Mouse (Mus musculus) liver, embryonic 14.5 days (tissue): ENCODE measurements around the gene Msi2. TPM values are rescaled to one million over a fixed set of nuclear protein-coding genes. Genes with fewer than 3 reads are reported as not detected.

Experiments used
- ATAC-seq: fragments of 200-750 bp; cut with Nextera tagmentation; 2 replicates; pipeline ENCODE4 v1.8.0; 2017; ENCODE audit warnings: moderate number of reproducible peaks, mild to moderate bottlenecking, moderate library complexity; ENCODE audit not compliant: insufficient read depth
- DNase-seq, 3 experiments: peaks; one replicate each; pipeline ENCODE4 v3.0.0-alpha.2; 2012 to 2013; ENCODE audit warnings: low read depth in 3 of 3, low spot score in 3 of 3
- H3K27ac ChIP-seq: fragments of 300-500 bp; sonication (generic); 2 replicates; pipeline ENCODE4 v1.5.1; 2014; ENCODE audit warnings: moderate library complexity, mild to moderate bottlenecking, control low read depth, inconsistent platforms
- H3K27me3 ChIP-seq: fragments of 300-500 bp; sonication (generic); 2 replicates; pipeline ENCODE4 v1.6.1; 2014; ENCODE audit warnings: mild to moderate bottlenecking, low read length, moderate library complexity; ENCODE audit not compliant: control insufficient read depth, insufficient read depth
- H3K36me3 ChIP-seq: fragments of 300-500 bp; sonication (generic); replicated peaks from 2 replicates; pipeline ENCODE4 v1.6.1; 2014; ENCODE audit warnings: low read depth; ENCODE audit not compliant: control insufficient read depth, insufficient read depth
- H3K4me1 ChIP-seq, 2 experiments: fragments of 200-500 bp in 1 of 2; fragments of 300-500 bp in 1 of 2; sonication (generic) in 1 of 2; replicated peaks; 2 replicates each; pipeline ENCODE4 v1.6.1; 2012 to 2014; ENCODE audit warnings: antibody characterized with exemption in 1 of 2, inconsistent platforms in 1 of 2, low read length in 1 of 2; ENCODE audit not compliant: control insufficient read depth in 2 of 2, insufficient read depth in 2 of 2
- H3K4me2 ChIP-seq: fragments of 300-500 bp; sonication (generic); 2 replicates; pipeline ENCODE4 v1.6.1; 2014; ENCODE audit warnings: low read depth, mild to moderate bottlenecking, control low read depth, moderate library complexity
- H3K4me3 ChIP-seq, 2 experiments: fragments of 200-500 bp in 1 of 2; fragments of 300-500 bp in 1 of 2; sonication (generic) in 1 of 2; 2 replicates each; pipeline ENCODE4 v1.5.1; 2012 to 2014; ENCODE audit warnings: low read depth in 2 of 2, low read length in 2 of 2, mild to moderate bottlenecking in 2 of 2, control low read depth in 1 of 2, inconsistent platforms in 1 of 2, moderate library complexity in 1 of 2; ENCODE audit not compliant: insufficient read depth in 1 of 2
- H3K9ac ChIP-seq: fragments of 300-500 bp; sonication (generic); replicated peaks from 2 replicates; pipeline ENCODE4 v1.6.1; 2014; ENCODE audit warnings: mild to moderate bottlenecking, control low read depth, moderate library complexity
- H3K9me3 ChIP-seq: fragments of 300-500 bp; sonication (generic); 2 replicates; pipeline ENCODE4 v1.6.1; 2016; ENCODE audit warnings: low read length, mixed read lengths; ENCODE audit not compliant: control insufficient read depth
- CTCF ChIP-seq: IDR thresholded peaks from 2 replicates; pipeline ENCODE4 v1.5.1; 2016; ENCODE audit warnings: antibody characterized with exemption, low read depth, control low read depth
- EP300 ChIP-seq: IDR thresholded peaks from 2 replicates; pipeline ENCODE4 v1.6.1; 2016; ENCODE audit warnings: antibody characterized with exemption, low read depth
- WGBS: fragments of 180-500 bp; shearing (Covaris S2); extraction: QIAGEN DNeasy Blood & Tissue Kit; methylation state at CpG from one replicate; pipeline ENCODE4 v1.1.7; 2014; ENCODE audit not compliant: insufficient replicate concordance; 5-methylcytosine and 5-hydroxymethylcytosine counted together
- polyA plus RNA-seq, 2 experiments: library from polyadenylated mRNA; depleted of rRNA in 1 of 2; stranded (reverse) in 1 of 2; unstranded in 1 of 2; fragments of >200 nt; fragmentation: Nextera tagmentation in 1 of 2; extraction: Ambion mirVana in 1 of 2; gene quantifications; 2 replicates each; pipeline versions ENCODE4 v1.2.1 to v1.2.3; 2012 to 2014

The Msi2 gene
- polyA plus RNA-seq, 2 experiments, result 2.1 to 6.2 TPM

DNA sequence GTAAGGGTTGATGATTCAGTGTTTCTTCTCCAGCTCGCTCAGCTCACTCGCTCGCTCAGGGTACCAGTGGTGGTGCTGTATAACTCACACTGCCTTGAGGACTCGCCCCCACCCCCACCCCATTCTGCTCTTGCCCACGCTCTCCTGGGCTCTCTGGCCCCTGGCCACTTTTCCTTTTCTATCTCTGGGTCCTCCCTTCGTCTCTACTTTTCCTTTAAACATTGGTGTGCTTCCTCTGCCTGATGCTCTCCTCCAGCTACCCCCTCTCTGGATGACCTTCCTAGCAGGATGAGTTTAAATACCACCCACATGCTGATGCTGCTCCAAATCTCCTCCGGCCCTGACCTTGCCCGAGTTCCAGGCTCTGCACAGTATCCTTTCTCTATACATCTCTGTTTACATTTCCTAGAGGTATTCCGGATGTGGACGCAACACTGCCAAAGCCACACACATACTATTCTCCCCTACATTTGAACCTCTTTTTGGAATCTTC, 2.9 kb upstream of the Msi2 start:
- no peaks in the 10 kb centered on the region for H3K27me3 ChIP-seq
- no peak overlapping the region for H3K4me3 ChIP-seq
- H3K4me1 ChIP-seq, result peaks cover 19 to 31% of the 10 kb centered on the region in 2 experiments
- no peak overlapping the region for H3K4me2 ChIP-seq
- TF ChIP-seq EP300, result no peak
- no peak for TF ChIP-seq CTCF
- 70% methylated on average over 10 of the region's 10 CpGs for WGBS
- DNase-seq, result no peak
- no peaks in the 10 kb centered on the region for H3K36me3 ChIP-seq
- no peak overlapping the region for H3K27ac ChIP-seq
- H3K9ac ChIP-seq, result no peak overlapping the region
- H3K9me3 ChIP-seq, result no peaks in the 10 kb centered on the region
- no peak for ATAC-seq

DNA sequence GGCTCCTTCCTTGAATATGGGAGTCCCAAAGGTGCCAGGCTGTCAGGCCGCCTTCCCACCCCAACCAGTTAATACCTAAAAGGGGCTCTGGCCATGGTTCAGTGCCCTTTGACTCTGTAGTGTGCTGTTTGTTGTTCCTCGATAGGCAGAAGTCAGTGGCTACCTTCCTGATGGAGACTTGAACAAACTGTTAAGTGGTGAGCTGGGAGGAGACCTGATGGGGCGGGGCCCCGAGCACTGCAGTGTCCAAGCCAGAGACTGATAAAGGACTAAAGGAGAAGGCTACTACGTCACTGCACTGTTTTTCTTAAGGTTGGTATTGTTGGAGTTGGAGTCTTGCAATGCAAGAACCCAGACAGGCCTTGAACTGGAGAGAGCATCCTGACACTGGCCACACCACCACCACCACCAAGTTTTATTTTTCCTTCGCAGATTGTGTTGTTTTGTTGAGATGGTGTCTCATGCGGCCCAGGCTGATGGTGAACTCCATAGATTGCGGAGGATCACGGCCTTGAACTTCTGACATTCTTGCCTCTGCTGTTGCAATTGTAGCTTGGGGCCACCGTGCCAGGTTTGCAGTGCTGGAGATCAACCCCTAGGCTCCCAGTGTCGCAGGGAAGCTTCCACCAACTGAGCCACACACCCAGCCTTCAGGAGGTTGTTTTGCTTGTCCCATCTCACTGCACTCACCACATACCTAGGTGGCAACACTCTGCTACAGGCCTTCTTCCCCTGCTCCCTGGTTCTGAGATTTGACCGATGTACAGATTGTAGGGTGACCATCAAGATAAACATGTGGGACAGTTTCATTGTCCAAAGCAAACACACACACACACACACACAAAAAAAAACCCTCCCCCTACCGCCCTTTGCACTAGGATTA, 2.2 kb upstream of the Msi2 start:
- H3K9me3 ChIP-seq, result no peaks in the 10 kb centered on the region
- no peak for TF ChIP-seq EP300
- TF ChIP-seq CTCF, result no peak
- no peaks in the 10 kb centered on the region for H3K27me3 ChIP-seq
- 48% methylated on average over 13 of the region's 13 CpGs for WGBS
- no peak overlapping the region for H3K27ac ChIP-seq
- no peak overlapping the region for H3K9ac ChIP-seq
- H3K4me1 ChIP-seq, result peaks cover 23 to 32% of the 10 kb centered on the region in 2 experiments
- H3K36me3 ChIP-seq, result no peaks in the 10 kb centered on the region
- H3K4me3 ChIP-seq, result no peak overlapping the region
- DNase-seq (peak in 1 of 3 experiments; percentile 37), ATAC-seq (no peak)
- H3K4me2 ChIP-seq, result peak overlapping the region; percentile 28; the same call in 1 of the 2 replicates

DNA sequence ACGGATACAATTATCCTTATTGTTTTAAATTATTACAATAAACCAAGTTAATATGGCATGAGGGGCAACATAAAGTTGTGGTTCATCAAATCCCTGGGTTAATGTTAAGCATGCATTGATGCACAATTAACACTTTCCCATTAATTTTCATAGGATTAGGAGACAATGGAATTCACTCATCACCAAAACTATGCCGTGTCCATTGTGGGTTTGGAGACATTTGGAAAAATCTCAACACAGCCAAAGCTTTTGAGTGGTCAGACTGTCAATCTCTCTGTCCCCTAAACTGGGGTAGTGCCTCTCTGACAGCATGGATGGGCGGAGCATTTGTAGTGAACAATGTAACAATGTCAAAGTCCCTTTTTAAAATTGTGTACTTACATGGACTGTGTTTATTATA, 1.3 kb upstream of the Msi2 start:
- WGBS, result 75% methylated on average over 3 of the region's 3 CpGs
- Histone ChIP-seq H3K9ac (no peak overlapping the region), H3K4me1 (peaks cover 23 to 32% of the 10 kb centered on the region in 2 experiments), H3K27me3 (no peaks in the 10 kb centered on the region), H3K9me3 (no peaks in the 10 kb centered on the region), H3K27ac (no peak overlapping the region), H3K4me3 (no peak overlapping the region; a peak in 1 of 4 replicates), H3K36me3 (no peaks in the 10 kb centered on the region), H3K4me2 (peak overlapping the region; percentile 82)
- DNase-seq (no peak), ATAC-seq (no peak)
- TF ChIP-seq EP300, result no peak
- TF ChIP-seq CTCF, result no peak

DNA sequence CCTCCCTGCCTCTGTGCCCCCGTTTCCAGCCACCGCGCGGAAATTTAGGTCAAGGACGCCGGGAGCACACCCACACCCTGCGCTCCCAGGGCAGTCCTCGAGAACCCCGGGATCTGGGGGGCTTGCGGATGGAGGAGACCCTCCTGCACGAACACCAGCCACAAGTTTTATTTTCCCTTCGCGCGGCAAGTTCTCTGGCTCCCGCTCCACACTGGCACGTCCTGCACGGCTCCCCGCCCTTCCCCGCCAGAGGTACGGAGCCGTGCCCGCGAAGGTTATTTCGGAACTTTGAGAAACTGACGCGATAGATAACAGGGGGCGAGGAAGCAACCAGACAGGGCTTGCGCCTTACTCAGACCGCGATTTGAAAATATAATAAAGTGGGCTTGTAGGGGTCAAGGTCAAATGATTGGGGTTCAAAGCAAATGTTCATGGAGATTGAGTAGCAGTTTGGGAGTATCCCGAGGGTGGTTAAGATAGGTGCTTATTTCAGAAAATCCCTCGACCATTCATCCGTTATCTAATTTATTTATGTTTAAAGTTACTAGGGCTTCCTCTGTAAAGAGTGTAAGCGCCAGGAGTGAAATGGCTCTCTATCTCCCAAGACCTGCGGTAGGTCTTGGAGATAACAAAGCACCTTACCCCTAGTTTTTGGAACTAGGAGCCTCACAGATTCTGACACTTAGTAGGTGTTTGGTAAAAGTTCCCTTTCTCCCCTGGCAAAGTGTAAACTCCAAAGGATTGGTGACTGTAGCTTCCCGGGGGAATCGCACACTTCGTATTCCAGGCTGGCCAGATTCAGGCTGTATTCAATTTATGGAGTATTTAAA, 668 bp upstream of the Msi2 start:
- TF ChIP-seq CTCF, result no peak
- TF ChIP-seq EP300, result peak; percentile 41; the same call in 1 of the 2 replicates
- Histone ChIP-seq H3K9me3 (no peaks in the 10 kb centered on the region), H3K27ac (peak overlapping the region; percentile 60), H3K4me2 (peak overlapping the region; percentile 82), H3K27me3 (no peaks in the 10 kb centered on the region), H3K4me1 (peaks cover 23 to 32% of the 10 kb centered on the region in 2 experiments), H3K9ac (peak overlapping the region; percentile 98), H3K36me3 (no peaks in the 10 kb centered on the region), H3K4me3 (peak overlapping the region; percentile 72 to 90)
- WGBS, result 6% methylated on average over 38 of the region's 38 CpGs
- DNase-seq (peak; percentile 42 to 57 (median 56)), ATAC-seq (peak; percentile 70)

DNA sequence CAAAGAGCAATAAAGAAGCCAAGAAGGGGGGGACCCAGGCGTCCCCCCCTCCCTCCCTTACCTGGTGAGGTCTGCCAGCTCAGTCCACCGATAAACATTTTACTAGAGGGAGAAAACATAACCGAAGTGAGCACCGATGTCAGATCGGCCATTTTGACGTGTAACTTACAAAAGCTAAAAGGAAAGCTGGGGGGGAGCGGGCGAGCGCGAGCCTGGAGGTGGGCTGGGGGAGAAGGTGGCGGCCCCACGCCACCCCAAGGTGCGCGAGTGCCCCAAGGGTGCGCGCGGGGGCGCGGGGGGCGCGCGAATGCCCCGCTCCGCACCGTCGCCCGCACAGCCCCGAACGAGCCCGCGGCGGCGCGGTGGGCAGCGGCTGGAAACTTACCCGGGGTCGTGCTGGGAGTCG, 666 bp downstream of the Msi2 start:
- no peak for DNase-seq
- H3K36me3 ChIP-seq, result no peaks in the 10 kb centered on the region

More for the DNA sequence above, 666 bp downstream of the Msi2 start:
- Histone ChIP-seq H3K27ac (peak overlapping the region; percentile 62), H3K4me2 (peak overlapping the region; percentile 82), H3K9ac (peak overlapping the region; percentile 98), H3K27me3 (no peaks in the 10 kb centered on the region), H3K4me3 (peak overlapping the region; percentile 72 to 90), H3K4me1 (peaks cover 23 to 32% of the 10 kb centered on the region in 2 experiments), H3K9me3 (no peaks in the 10 kb centered on the region)
- TF ChIP-seq CTCF, result no peak
- TF ChIP-seq EP300, result no peak
- ATAC-seq, result peak; percentile 31
- under 1% methylated on average over 34 of the region's 38 CpGs for WGBS
